Mouse (Mus musculus): ENCODE data around the gene Trim24. TPM values are rescaled to one million over a fixed set of nuclear protein-coding genes. Genes with fewer than 3 reads are reported as not detected.

Trim24 gene
- total and polyA plus RNA-seq, 3 experiments = 13.0 to 35.4 (median 29.2) TPM

GRCm38 (mm10) chr6:37967386-37967785, 96.8 kb downstream of the Trim24 start:
- WGBS = 82% methylated on average over 4 of the region's 4 CpGs
- H3K36me3 ChIP-seq (ENCODE audit: control insufficient read depth, insufficient read depth, low read length) = no peaks in the 10 kb centered on the region; the same call in none of the 2 replicates
- intact Hi-C loops (cut with DNase I) = no loop called here
- no peak for DNase-seq
- no peak overlapping the region for H3K4me3 ChIP-seq
- TF ChIP-seq POLR2A (IDR thresholded peaks at IDR 0.05; ENCODE audit: insufficient read depth, low read depth, low read length) = no peak
- no peak for TF ChIP-seq CTCF (IDR thresholded peaks at IDR 0.05)
- no peak for TF ChIP-seq EP300 (IDR thresholded peaks at IDR 0.05; ENCODE audit: insufficient read depth, low read depth, low read length)
- H3K9ac ChIP-seq (ENCODE audit: low read depth, low read length) = no peak overlapping the region
- no peaks in the 10 kb centered on the region for H3K79me2 ChIP-seq (replicated peaks; ENCODE audit: control insufficient read depth, insufficient read depth, low read length)
- H3K4me1 ChIP-seq (ENCODE audit: control insufficient read depth, insufficient read depth, low read length) = no peaks in the 10 kb centered on the region
- H3K27me3 ChIP-seq (ENCODE audit: control insufficient read depth, insufficient read depth, low read length) = no peaks in the 10 kb centered on the region
- H3K27ac ChIP-seq = no peak overlapping the region

- DNase-seq = peak in 1 of 2 experiments; percentile 30
- intact Hi-C loops (cut with DNase I) = loop anchor here (1.0 to 5.0 kb wide), 5 partner anchors 59 to 540 kb away; no protein-coding TSS in a partner anchor
- TF ChIP-seq EP300 (IDR thresholded peaks at IDR 0.05; ENCODE audit: insufficient read depth, low read depth, low read length) = peak; percentile 51; the same call in 1 of the 2 replicates
- peak; percentile 65 for TF ChIP-seq CTCF (IDR thresholded peaks at IDR 0.05)
- no peak for TF ChIP-seq POLR2A (IDR thresholded peaks at IDR 0.05; ENCODE audit: insufficient read depth, low read depth, low read length)
- H3K9ac ChIP-seq (ENCODE audit: low read depth, low read length) = no peak overlapping the region
- H3K79me2 ChIP-seq (replicated peaks; ENCODE audit: control insufficient read depth, insufficient read depth, low read length) = no peaks in the 10 kb centered on the region
- H3K27ac ChIP-seq = no peak overlapping the region
- no peak overlapping the region for H3K4me3 ChIP-seq
- WGBS = 5% methylated on average over 6 of the region's 6 CpGs
- 0 out of 2 replicates have a peak, but pooled peaks cover 1% of the 10 kb centered on the region for H3K27me3 ChIP-seq (ENCODE audit: control insufficient read depth, insufficient read depth, low read length)
- no peaks in the 10 kb centered on the region for H3K36me3 ChIP-seq (ENCODE audit: control insufficient read depth, insufficient read depth, low read length)
- no peaks in the 10 kb centered on the region for H3K4me1 ChIP-seq (ENCODE audit: control insufficient read depth, insufficient read depth, low read length)
Measured at GRCm38 (mm10) chr6:38007459-38007858, 136.8 kb downstream of the Trim24 start.

GRCm38 (mm10) chr6:38012829-38013228, 142.2 kb downstream of the Trim24 start:
- no peak for TF ChIP-seq EP300 (IDR thresholded peaks at IDR 0.05; ENCODE audit: insufficient read depth, low read depth, low read length)
- TF ChIP-seq POLR2A (IDR thresholded peaks at IDR 0.05; ENCODE audit: insufficient read depth, low read depth, low read length) = no peak
- no peak for TF ChIP-seq CTCF (IDR thresholded peaks at IDR 0.05)
- Histone ChIP-seq H3K79me2 (replicated peaks; ENCODE audit: control insufficient read depth, insufficient read depth, low read length) (no peaks in the 10 kb centered on the region), H3K36me3 (ENCODE audit: control insufficient read depth, insufficient read depth, low read length) (no peaks in the 10 kb centered on the region), H3K9ac (ENCODE audit: low read depth, low read length) (no peak overlapping the region), H3K27me3 (ENCODE audit: control insufficient read depth, insufficient read depth, low read length) (0 out of 2 replicates have a peak, but pooled peaks cover 1% of the 10 kb centered on the region), H3K4me3 (no peak overlapping the region), H3K27ac (no peak overlapping the region), H3K4me1 (ENCODE audit: control insufficient read depth, insufficient read depth, low read length) (no peaks in the 10 kb centered on the region)
- intact Hi-C loops (cut with DNase I) = no loop called here
- 93% methylated on average over 2 of the region's 2 CpGs for WGBS
- DNase-seq = no peak

Other genes with a start within 250 kb of the Trim24 start
- gene Svopl, start 176.2 kb downstream of the Trim24 start, total RNA-seq (2021) = under 1 TPM; 0.39 to 0.41 TPM
- gene Svopl, start 176.2 kb downstream of the Trim24 start, polyA plus RNA-seq (2012; rRNA removed) = 0.85 and 2.1 TPM in 2 replicates
- gene Tmem213, start 238.4 kb downstream of the Trim24 start, total RNA-seq (2021) = not detected
- gene Tmem213, start 238.4 kb downstream of the Trim24 start, polyA plus RNA-seq (2012; rRNA removed) = not detected in 2 replicates

All from heart, adult 2 months (tissue).